Mouse (Mus musculus): ENCODE measurements around the gene Ube2r2. TPM values are rescaled to one million over a fixed set of nuclear protein-coding genes. Genes with fewer than 3 reads are reported as not detected.

The Ube2r2 gene
- total RNA-seq (2021): 100 to 1,000 TPM; 122 to 145 TPM
- long read RNA-seq, experiment 1, transcript Ube2r2-201 (5 exons, 3,600 nt): major isoform, 200 of 329 reads
- long read RNA-seq, experiment 1, partial matches to known transcripts: 0 of 329 reads
- long read RNA-seq, experiment 1, other reads (novel, unspliced or antisense): 126 of 329 reads
- long read RNA-seq, experiment 2, transcript Ube2r2-201 (5 exons, 3,600 nt): major isoform, 251 of 350 reads
- long read RNA-seq, experiment 2, partial matches to known transcripts: 15 of 350 reads
- long read RNA-seq, experiment 2, other reads (novel, unspliced or antisense): 79 of 350 reads

DNA sequence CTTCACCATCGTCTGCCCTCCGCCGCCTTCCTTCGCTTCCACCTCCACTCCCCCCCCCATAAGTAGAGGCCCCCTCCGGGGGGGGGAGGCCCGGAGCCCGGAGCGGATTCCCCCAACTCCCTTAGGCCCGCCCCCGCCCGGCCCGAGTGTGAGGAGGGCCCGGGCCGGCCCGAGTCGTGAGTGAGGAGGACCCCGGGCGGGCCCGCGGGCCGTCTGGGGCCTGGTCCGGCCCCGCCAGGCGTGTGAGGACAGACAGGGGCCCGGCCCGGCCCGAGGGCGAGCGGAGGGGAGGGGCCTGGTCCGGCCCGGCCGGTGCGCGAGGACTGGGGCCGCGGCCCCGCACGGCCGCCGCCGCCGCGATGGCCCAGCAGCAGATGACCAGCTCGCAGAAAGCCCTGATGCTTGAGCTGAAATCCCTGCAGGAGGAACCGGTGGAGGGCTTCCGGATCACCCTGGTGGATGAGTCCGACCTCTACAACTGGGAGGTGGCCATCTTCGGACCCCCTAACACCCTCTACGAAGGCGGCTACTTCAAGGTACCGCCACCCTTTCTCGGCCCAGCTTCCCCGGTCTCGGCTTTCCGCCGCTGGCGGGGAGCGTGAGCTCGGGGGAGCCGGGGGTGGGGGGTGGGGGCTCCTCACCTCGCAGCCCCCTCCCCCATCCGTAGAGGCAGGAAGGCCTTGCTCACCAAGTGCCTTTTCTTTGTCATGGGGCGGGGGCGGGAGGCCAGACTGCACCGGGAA is at the start of gene Ube2r2:
TSS of gene Ube2r2 (plus strand) at position 33 of the 743 bp plus-strand sequence.
- intact Hi-C loops (cut with DNase I): loop anchor here (10.0 kb wide), 1 partner anchor 249 kb away; no protein-coding TSS in a partner anchor
- peak; percentile 58 to 72 for DNase-seq

DNA sequence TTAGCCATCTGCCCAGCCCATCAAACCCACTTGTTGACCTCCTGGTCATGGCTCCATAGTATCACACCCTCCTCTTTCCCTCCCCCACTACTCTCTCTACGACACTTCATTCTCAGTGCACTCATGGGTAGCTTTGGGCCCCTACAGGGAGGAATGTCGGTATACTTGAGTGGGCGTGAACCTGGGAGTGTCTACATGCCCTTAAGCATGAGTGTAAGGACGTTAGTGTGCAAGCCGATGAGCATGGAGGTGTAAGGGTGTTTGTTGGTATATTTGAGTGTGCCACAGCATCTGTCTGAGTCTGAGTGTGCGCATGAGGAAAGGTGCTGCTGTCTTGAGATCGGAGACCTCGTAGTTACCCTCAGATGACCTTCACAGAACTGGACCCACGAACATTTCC is 48.6 kb upstream of the Ube2r2 start:
- no peak for DNase-seq
- intact Hi-C loops (cut with DNase I): no loop called here

DNA sequence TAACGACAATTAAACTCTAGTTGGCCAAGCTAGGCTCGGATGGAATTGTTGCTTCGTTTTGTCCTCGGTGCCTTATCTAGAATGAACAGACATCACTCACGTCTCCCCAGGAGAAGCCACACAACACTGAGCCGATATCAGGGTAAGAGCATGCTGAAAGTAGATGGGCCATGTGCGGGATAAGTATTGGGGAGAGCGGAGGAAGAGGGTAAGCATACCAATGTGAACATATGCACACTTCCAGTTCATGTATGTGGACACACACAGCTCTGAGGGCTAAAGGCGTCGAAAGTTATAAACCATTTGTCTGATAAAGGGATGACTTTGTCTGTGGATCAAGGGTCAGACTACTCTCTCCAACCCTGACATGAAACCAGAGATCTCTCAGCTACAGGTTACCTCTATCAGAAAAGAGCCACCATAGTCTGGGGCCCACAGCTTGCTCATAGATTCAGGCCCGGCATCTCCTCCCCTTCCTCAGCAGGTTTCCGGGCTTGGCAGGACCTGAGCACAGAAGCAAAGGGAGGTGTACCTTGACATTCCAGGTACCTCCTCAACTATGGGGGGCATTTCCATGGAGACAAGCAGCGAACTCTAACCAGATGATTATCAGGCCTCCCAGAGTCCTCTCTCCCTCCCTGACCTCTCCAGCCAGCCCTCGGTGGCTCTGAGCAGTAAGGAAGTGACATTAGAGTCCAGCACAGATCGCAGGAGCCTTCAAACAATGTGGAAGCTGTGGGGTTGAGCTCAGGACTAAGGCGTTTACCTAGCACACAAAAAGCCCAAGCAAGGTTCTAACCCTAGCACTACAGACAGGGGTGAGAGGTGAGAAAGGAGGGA is 47.9 kb upstream of the Ube2r2 start:
- intact Hi-C loops (cut with DNase I): no loop called here
- no peak for DNase-seq

DNA sequence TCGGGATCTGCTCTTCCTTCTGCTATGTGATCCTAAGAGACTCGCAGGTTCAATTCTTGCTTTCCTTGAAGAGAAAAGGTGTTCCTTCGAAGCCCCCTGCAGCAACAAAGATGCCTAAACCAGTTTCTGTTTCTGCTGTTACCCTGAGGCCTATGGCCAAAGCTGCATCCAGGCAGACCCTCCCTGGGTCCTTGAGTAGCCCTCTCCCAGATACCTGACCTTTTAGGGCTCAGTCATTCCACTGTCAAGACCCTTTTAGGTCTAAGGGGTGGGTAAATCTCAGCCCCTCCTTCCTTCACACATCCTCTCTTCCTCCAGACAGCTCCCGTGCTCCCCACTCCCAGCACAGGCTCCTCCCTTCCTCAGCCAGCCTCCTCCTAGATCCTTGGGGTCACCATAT is 46.4 kb upstream of the Ube2r2 start:
- intact Hi-C loops (cut with DNase I): no loop called here
- DNase-seq: no peak

DNA sequence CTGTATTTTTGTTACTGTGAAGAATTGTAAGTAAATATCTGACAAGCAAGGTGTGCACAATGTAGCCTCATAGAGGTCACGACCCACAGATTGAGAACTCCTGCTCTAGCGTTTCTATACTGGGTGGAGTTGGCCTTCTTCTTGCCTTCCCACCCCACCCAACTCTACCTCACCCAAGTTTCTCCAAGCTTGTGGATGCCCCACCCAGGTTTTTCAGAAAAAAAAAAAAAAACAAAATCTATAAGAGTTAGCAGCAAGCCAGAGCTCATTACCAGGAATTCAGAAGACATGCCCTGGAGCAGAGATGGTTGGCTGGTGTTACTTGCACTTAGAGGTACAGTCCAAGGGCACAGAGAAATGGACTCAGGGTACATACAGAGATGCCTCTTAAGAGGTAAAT is 45.8 kb upstream of the Ube2r2 start:
- intact Hi-C loops (cut with DNase I): no loop called here
- no peak for DNase-seq

GRCm38 (mm10) chr4:41091391-41091790 is 44.2 kb upstream of the Ube2r2 start:
- no peak for DNase-seq
- intact Hi-C loops (cut with DNase I): no loop called here

GRCm38 (mm10) chr4:41092958-41093357 is 42.6 kb upstream of the Ube2r2 start:
- no peak for DNase-seq
- intact Hi-C loops (cut with DNase I): no loop called here

- DNase-seq: no peak
- intact Hi-C loops (cut with DNase I): no loop called here
Measured at GRCm38 (mm10) chr4:41094361-41094760, 41.2 kb upstream of the Ube2r2 start.

GRCm38 (mm10) chr4:41096169-41096568 is 39.4 kb upstream of the Ube2r2 start:
- intact Hi-C loops (cut with DNase I): no loop called here
- no peak for DNase-seq

- DNase-seq: no peak
- intact Hi-C loops (cut with DNase I): no loop called here
Measured at GRCm38 (mm10) chr4:41096794-41097193, 38.7 kb upstream of the Ube2r2 start.

- intact Hi-C loops (cut with DNase I): no loop called here
- no peak for DNase-seq
Measured at GRCm38 (mm10) chr4:41097381-41097780, 38.2 kb upstream of the Ube2r2 start.

DNA sequence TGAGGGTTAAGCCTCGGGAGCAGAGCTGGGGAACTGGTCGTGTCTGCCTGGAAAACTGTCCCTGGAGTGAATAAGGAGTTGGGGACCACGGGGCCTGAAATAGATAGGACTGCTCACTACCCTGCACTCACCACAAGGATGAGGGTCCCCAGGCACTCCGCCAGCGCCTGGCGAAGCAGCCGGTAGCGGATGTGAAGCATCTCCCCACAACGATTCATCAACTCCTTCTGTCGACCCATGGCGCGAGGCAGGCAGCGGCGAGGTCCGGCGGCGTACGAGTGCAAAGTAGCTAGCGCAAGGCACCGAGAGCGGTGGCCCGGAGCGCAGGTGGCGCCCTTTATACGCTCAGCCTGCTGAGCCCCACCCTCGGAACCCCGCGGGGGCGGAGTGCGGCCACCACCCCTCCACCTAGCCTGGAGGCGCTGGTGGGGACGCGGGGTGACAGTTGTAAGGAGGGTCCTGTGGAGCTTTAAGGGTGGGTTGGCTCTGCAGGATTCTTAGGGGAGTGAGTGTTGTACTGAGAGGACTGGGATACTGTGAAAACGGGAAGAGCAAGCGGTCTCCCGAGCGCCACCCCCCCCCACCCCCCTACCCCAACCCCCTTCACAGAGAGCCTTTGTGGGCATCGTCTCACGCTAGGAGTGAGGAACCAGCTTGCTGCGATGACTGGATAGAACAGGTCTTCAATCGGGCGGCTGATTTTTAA is 37.5 kb upstream of the Ube2r2 start, which contains the start of gene Aqp3:
TSS of gene Aqp3 (minus strand) at position 313 of the 706 bp plus-strand sequence.
- intact Hi-C loops (cut with DNase I): no loop called here
- DNase-seq: no peak

DNA sequence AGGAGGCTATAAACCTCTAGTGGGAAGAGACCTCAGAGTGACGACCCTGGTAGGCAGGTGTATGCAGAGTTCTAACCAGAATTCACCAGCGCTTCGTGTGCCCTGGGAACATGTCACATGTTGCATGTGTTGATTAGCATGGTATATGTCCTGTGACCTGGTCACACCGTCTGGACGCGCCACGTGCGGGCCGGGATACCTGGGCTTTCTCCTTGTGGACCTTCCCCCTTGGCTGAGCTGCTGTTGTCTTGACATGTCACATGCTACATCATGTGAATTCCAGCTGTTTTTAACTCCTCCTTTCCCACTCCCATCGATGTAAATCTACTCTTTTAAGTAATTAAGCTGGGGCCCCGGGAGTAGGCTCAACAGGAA is 37.0 kb upstream of the Ube2r2 start:
- intact Hi-C loops (cut with DNase I): no loop called here
- DNase-seq: no peak

GRCm38 (mm10) chr4:41100986-41101385 is 34.6 kb upstream of the Ube2r2 start:
- no peak for DNase-seq
- intact Hi-C loops (cut with DNase I): no loop called here

DNA sequence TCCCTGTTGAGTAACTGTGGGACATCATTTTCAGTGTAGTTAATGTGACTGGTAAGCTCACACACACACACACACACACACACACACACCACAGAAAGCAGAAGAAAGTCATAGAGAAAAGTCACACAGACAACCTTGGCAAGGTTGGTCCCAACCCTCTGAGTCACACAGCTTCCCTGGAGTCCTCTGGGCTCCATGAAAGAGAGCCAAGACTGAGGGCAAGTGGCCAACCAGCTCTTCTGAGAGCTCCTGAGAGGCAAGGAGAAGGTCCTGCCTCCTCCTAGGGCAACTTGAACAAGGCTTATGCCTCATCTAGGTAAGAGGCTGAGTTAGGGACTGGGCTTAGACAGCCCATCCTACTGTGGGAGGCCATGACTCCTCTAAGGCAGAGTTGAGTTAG is 32.6 kb upstream of the Ube2r2 start:
- intact Hi-C loops (cut with DNase I): no loop called here

DNA sequence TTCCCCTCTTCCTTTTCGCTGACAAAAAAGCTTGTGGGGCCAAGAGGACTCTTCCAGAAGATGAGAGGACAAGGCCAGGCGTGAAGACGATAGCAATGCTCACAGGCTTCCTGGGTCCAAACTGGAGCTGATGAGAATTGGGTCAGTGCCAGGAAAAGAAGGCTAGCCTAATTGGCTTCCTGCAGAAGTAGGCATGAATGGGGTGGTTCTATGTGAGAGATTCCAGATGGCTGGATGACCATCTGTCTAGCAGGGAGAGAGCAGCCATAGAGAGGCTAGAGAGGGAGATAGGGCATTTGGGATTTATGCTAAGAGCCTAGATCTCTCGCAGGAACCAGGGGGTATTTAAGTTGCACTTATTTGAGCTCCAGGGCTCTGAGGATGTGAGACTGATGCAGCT is 28.1 kb upstream of the Ube2r2 start:
- DNase-seq: no peak
- intact Hi-C loops (cut with DNase I): no loop called here

More for the DNA sequence above, 32.6 kb upstream of the Ube2r2 start:
- no peak for DNase-seq

DNA sequence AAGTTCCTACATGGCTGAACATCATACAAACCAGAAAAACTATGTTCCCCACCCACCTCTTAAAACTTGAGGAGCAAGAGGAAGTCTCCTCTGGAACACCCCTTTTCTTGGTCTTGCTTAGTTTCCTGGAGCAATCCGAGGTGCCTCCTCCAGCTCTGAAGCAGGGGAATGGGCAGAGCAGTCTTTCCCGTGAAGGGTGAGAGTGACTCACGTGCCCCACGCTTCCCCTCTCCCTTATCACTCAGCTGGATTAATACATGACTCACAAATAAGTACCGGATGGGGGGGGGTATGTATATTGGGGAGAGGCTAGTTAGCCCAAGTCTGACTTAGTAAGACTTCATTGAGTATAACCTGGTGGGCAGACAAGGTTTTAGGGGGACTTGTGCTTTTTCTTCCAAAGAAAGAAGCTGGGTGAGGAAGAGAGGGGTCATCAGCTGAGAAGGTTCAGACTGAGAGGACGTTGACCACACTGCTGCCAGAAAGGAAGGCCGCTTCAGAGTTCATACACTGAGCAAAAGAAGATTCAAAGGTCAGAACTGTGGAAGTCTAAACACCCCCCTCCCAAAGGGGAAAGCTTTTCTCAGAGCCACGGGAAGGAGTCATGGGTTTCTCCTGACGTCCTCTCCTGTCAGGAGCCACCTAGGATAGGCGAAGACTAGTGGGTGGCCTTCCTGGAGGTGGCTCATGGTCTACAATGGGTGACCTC is 26.7 kb upstream of the Ube2r2 start:
- DNase-seq: no peak
- intact Hi-C loops (cut with DNase I): no loop called here

DNA sequence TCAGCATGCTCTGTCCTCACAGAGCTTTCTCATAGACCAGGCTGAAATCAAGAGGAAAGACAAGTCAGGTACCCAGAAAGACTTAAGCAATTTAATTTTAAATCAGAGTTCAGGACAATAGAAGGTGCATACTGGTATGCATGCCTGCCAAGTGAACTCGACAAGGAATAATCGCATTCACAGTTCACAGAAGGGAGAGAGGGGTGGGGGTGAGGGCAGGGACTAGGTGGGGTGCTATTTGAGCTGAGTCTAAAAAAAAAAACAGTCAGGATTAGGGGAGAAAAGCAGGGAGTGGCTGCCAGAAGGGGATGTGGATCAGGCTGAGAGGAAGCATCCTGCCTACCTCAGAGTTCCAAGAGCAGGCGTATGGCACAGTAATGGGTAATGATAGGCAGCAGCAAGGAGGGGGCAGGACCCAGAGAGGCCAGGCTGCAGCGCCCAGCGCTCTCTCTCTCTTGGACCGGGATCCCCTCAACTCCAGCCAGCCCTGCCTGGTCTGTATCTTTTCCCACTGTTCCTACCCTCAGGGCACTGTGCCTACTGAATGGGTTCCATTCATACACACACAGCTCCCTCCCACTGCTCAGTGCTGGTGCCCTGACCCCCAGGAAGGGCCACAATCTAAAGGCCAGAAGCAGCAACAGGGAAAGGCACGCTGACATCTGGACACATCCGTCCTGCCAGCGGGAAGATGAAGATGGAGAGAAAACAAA is 21.0 kb upstream of the Ube2r2 start:
- intact Hi-C loops (cut with DNase I): loop anchor here (5.0 kb wide), 1 partner anchor 342 kb away; no protein-coding TSS in a partner anchor
- DNase-seq: no peak

- intact Hi-C loops (cut with DNase I): loop anchor here (5.0 kb wide), 1 partner anchor 343 kb away; no protein-coding TSS in a partner anchor
Measured at GRCm38 (mm10) chr4:41115074-41115473, 20.5 kb upstream of the Ube2r2 start.

More at GRCm38 (mm10) chr4:41115074-41115473, 20.5 kb upstream of the Ube2r2 start:
- DNase-seq: no peak

All from gastrocnemius, postnatal 36 days (tissue).